Mouse (Mus musculus) kidney, embryonic 16.5 days (tissue): ENCODE results near the gene Sft2d2. TPM values are rescaled to one million over a fixed set of nuclear protein-coding genes. Genes with fewer than 3 reads are reported as not detected.
A peak's percentile ranks its signal among the peaks of the same experiment; 100 is the strongest.

ENCODE experiments used
- ATAC-seq: fragments of 200-750 bp; cut with Nextera tagmentation; 2 replicates; pipeline ENCODE4 v1.8.0; 2017; ENCODE audit warnings: moderate TSS enrichment; ENCODE audit not compliant: low FRiP score, low TSS enrichment
- H3K27ac ChIP-seq: fragments of 300-500 bp; sonication (generic); 2 replicates; pipeline ENCODE4 v1.5.1; 2014; ENCODE audit warnings: low read length
- H3K27me3 ChIP-seq: fragments of 300-500 bp; sonication (generic); 2 replicates; pipeline ENCODE4 v1.6.1; 2014; ENCODE audit warnings: low read length, control low read depth, mixed read lengths; ENCODE audit not compliant: insufficient read depth
- H3K36me3 ChIP-seq: fragments of 300-500 bp; sonication (generic); 2 replicates; pipeline ENCODE4 v1.6.1; 2014; ENCODE audit warnings: low read length, control low read depth, mixed read lengths; ENCODE audit not compliant: insufficient read depth
- H3K4me1 ChIP-seq: fragments of 300-500 bp; sonication (generic); 2 replicates; pipeline ENCODE4 v1.6.1; 2014; ENCODE audit warnings: low read length, control low read depth, mixed read lengths; ENCODE audit not compliant: insufficient read depth
- H3K4me2 ChIP-seq: fragments of 300-500 bp; sonication (generic); replicated peaks from 2 replicates; pipeline ENCODE4 v1.6.1; 2014; ENCODE audit warnings: low read depth, low read length
- H3K4me3 ChIP-seq: fragments of 300-500 bp; sonication (generic); 2 replicates; pipeline ENCODE4 v1.5.1; 2014; ENCODE audit warnings: mild to moderate bottlenecking, low read length
- H3K9ac ChIP-seq: fragments of 300-500 bp; sonication (generic); replicated peaks from 2 replicates; pipeline ENCODE4 v1.6.1; 2014; ENCODE audit warnings: low read length
- H3K9me3 ChIP-seq: fragments of 300-500 bp; sonication (generic); 2 replicates; pipeline ENCODE4 v1.6.1; 2016; ENCODE audit warnings: low read length, control low read depth
- WGBS: fragments of 180-500 bp; shearing (Covaris S2); extraction: QIAGEN DNeasy Blood & Tissue Kit; methylation state at CpG from one replicate; pipeline ENCODE4 v1.1.7; 2014; 5-methylcytosine and 5-hydroxymethylcytosine counted together
- polyA plus RNA-seq: library from polyadenylated mRNA; unstranded; fragments of >200 nt; fragmentation: Nextera tagmentation; extraction: Ambion mirVana; gene quantifications from 2 replicates; pipeline ENCODE4 v1.2.1, GENCODE M21; 2015

The Sft2d2 gene
- polyA plus RNA-seq, 1 experiment from 2014 or later: 29.9 TPM

DNA sequence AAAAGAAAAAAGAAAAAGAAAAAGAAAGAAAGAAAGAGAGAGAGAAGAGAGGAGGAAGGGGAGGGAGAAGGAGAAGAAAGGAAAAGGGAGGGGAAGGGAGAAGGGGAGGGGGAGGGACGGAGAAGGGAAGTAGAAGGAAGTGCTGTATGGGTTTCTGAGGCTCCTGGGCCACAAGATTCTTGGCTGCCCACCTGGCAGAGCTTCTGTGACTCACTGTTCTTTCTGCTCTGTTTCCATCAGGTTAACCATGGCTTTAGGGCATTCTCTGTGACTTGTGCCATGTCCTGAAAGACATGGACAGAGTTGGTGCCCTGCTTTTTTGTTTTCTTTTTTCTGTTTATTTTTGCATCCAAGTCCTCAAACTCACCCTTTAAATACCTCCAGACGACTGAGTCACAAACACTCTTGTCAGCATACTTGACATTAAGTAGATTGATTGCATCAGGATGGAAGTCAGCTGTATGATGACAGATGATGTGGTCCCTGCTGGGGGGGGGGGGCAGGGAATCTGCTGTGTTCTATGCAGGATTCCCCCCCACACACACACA, 9.3 kb upstream of the Sft2d2 start:
- Histone ChIP-seq H3K4me3 (no peak overlapping the region), H3K27ac (no peak overlapping the region), H3K9ac (no peak overlapping the region), H3K4me1 (peaks cover 7% of the 10 kb centered on the region), H3K9me3 (no peaks in the 10 kb centered on the region), H3K4me2 (no peak overlapping the region), H3K36me3 (no peaks in the 10 kb centered on the region), H3K27me3 (no peaks in the 10 kb centered on the region)
- 35% methylated on average over 2 of the region's 2 CpGs for WGBS
- no peak for ATAC-seq

DNA sequence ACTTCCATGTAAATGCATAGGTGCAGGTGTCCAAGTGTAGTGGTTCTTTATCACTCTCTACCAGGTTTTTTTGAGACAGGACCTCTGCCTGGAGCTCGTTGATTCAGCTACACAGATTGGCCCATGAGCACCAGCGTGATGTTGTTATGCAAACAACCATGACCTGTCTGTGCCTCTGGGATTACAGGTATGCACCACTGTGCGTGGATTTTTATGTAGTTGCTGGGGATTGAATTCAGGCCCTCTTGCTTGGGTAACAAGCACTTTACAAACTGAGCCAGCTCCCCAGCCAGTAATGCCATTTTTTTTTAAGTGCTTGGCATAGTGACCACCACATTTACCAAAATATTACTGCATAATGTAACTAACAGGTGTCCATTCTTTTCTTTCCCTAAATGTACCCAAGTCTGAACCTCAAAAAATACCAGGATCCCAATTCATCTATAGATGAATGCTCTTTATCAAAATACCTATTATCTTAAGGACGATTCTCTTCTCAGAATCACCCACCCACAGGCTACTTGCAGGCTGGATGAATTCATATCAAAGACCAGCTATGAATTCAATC, 7.3 kb upstream of the Sft2d2 start:
- peaks cover 7% of the 10 kb centered on the region for H3K4me1 ChIP-seq
- H3K27ac ChIP-seq: no peak overlapping the region
- 73% methylated on average over 4 of the region's 4 CpGs for WGBS
- no peak overlapping the region for H3K4me2 ChIP-seq
- H3K9me3 ChIP-seq: no peaks in the 10 kb centered on the region
- H3K27me3 ChIP-seq: no peaks in the 10 kb centered on the region
- no peak overlapping the region for H3K4me3 ChIP-seq
- ATAC-seq: no peak
- no peak overlapping the region for H3K9ac ChIP-seq
- no peaks in the 10 kb centered on the region for H3K36me3 ChIP-seq

DNA sequence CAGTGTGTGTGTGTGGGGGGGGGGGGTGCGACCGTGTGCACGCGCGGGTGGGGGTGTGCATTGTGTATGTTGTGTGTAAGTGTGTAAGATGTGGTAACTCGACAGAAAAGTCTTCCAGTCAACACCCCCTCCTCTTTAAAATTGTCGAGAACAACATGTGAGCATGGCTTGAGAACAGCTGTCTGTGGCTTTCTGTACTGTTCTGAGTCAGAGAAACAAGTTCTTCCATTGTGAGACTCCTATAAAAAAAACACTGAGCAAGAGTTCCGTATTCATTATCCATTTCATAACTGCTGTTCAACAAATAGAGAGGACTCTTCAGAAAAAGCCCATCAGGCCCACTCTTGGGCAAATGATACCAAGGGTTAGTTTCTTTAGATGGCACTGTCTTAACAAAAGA, 6.5 kb upstream of the Sft2d2 start:
- H3K9ac ChIP-seq: no peak overlapping the region
- H3K4me1 ChIP-seq: peaks cover 2% of the 10 kb centered on the region
- no peaks in the 10 kb centered on the region for H3K9me3 ChIP-seq
- H3K4me3 ChIP-seq: no peak overlapping the region
- no peak overlapping the region for H3K4me2 ChIP-seq
- ATAC-seq: no peak
- H3K27me3 ChIP-seq: no peaks in the 10 kb centered on the region
- no peaks in the 10 kb centered on the region for H3K36me3 ChIP-seq
- H3K27ac ChIP-seq: no peak overlapping the region
- 81% methylated on average over 8 of the region's 8 CpGs for WGBS

DNA sequence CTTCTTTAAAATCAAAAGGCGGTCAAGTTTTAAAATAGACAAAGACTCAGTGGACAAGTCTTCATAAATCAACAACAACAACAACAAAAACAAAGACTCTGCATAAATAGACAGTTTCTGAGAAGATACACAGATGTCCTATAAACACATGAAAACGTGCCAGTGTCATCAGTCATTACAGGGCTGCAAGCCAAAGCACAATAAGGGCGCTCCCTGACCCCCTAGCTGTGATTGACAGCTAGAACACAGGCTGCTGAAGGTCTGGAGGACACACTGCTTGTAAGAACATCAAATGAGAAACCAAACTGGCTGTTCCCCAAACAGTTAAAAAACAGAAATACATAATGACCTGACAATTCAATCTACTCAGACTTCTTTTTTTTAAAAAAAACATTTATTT, 5.4 kb upstream of the Sft2d2 start:
- H3K36me3 ChIP-seq: no peaks in the 10 kb centered on the region
- peaks cover 6% of the 10 kb centered on the region; the same call in 1 of the 2 replicates for H3K4me1 ChIP-seq
- H3K9ac ChIP-seq: no peak overlapping the region
- no peak for ATAC-seq
- H3K27me3 ChIP-seq: no peaks in the 10 kb centered on the region
- H3K27ac ChIP-seq: no peak overlapping the region
- no peaks in the 10 kb centered on the region for H3K9me3 ChIP-seq
- WGBS: 65% methylated on average over 3 of the region's 3 CpGs
- H3K4me2 ChIP-seq: no peak overlapping the region
- H3K4me3 ChIP-seq: no peak overlapping the region

DNA sequence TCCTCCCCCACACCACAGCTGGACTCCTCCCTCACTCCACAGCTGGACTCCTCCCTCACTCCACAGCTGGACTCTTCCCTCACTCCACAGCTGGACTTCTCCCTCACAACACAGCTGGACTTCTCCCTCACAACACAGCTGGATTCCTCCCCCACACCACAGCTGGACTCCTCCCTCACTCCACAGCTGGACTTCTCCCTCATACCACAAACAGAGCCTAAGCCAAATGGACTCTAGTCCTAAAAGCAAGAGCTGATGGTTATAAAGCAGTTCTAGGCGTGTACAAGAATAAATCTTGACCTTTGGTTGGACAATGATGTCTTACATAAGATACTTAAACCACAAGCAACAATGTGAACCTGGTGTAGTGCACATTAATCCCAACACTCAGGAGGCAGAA, 4.7 kb upstream of the Sft2d2 start:
- Histone ChIP-seq H3K4me1 (peaks cover 7% of the 10 kb centered on the region; the same call in 1 of the 2 replicates), H3K4me2 (no peak overlapping the region), H3K9ac (no peak overlapping the region), H3K36me3 (no peaks in the 10 kb centered on the region), H3K27me3 (no peaks in the 10 kb centered on the region), H3K4me3 (no peak overlapping the region), H3K9me3 (no peaks in the 10 kb centered on the region), H3K27ac (no peak overlapping the region)
- ATAC-seq: no peak
- WGBS: 59% methylated on average over 1 of the region's 1 CpGs

DNA sequence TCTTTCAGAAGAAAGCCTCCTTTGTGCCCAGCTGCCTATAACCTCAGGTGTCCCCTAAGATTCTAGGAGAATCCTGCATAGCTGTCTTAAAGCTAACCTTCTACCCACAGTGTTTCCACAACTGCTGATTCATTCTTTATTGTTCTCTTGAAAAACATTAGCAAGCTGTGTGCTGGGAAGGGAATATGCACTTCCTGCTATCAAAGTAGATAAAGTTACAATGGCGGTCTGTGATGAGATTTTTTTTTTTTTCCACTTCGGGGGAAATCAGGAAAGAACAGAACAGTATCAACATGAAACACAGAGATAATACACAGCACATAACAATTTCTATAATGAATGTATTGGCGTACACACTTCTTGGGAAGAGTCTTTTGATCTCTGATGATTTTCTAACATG, 3.6 kb upstream of the Sft2d2 start:
- Histone ChIP-seq H3K27ac (no peak overlapping the region), H3K4me3 (no peak overlapping the region), H3K4me1 (peaks cover 10% of the 10 kb centered on the region), H3K9me3 (no peaks in the 10 kb centered on the region), H3K9ac (no peak overlapping the region), H3K36me3 (no peaks in the 10 kb centered on the region), H3K27me3 (no peaks in the 10 kb centered on the region), H3K4me2 (no peak overlapping the region)
- 49% methylated on average over 3 of the region's 3 CpGs for WGBS
- no peak for ATAC-seq

DNA sequence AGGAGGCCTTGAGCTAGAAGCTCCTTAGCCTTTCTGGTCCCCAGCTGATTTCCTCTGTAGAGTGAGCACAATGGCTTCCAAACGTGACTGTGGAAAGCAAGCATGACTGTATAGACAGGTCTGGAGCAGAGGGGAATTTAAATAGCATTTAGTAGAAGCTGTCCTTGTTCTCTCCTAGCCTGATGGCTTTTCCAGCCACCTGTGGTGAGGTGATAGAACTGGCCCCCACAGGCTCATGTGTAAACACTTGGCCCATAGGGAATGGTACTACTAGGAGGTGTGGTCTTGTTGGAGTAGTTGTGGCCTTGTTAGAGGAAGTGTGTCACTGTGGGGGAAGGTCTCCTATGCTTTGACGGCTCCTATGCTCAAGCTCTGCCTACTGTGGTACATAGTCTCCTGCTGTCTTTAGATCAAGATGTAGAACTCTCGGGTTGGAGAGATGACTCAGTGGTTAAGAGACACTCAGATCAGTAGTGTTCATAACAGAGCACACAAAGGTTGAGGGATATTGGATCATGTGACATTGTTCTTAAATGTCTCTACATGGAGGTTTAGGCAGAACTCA, 1.2 kb upstream of the Sft2d2 start:
- H3K4me2 ChIP-seq: no peak overlapping the region
- no peak for ATAC-seq
- 76% methylated on average over 3 of the region's 3 CpGs for WGBS

DNA sequence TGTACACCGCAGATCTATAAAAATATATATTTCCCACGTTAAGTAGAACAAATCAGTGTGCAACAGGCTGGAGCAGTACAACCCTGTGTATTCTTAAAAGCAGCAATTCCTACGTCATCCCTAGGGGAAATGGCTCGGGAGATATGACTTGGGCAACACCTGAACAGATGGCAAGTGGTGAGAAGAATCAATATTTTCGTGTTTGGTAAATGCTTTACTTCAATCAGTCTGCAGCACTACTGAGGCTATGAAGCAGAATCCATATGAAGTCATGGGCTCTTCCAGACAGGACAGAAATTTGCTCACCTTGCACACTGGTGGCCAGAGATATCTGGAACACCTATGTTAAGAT, 400 bp upstream of the Sft2d2 start:
- Histone ChIP-seq H3K27ac (peak overlapping the region; percentile 90), H3K4me3 (peak overlapping the region; percentile 66), H3K9ac (peak overlapping the region; percentile 79), H3K4me2 (peak overlapping the region; percentile 65), H3K9me3 (no peaks in the 10 kb centered on the region), H3K27me3 (no peaks in the 10 kb centered on the region), H3K36me3 (no peaks in the 10 kb centered on the region), H3K4me1 (peaks cover 19% of the 10 kb centered on the region)
- ATAC-seq: no peak; the same call in 1 of the 2 replicates
- WGBS: 6% methylated on average over 5 of the region's 5 CpGs

More for the DNA sequence above, 1.2 kb upstream of the Sft2d2 start:
- Histone ChIP-seq H3K4me3 (no peak overlapping the region), H3K9me3 (no peaks in the 10 kb centered on the region), H3K4me1 (peaks cover 19% of the 10 kb centered on the region), H3K27me3 (no peaks in the 10 kb centered on the region), H3K36me3 (no peaks in the 10 kb centered on the region), H3K9ac (no peak overlapping the region), H3K27ac (peak overlapping the region; percentile 90)

DNA sequence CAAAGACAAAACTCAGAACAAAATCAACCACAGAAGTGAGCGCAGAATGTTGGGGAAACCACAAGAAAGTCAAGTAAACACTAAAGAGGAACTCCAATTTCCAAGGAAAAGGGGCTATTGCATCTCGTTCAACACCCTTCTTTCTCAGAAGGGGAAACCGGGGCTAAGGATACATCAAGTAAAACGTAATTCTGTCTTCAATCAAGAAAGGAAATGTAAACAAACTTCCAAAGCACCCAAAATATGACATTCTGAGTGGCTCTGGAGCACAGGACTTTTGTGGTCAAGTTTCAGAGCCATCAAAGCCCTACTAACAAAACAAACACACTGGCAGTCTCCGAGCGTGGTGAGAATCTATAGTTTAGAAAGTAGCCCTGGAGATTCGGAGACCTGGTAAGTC, 812 bp downstream of the Sft2d2 start:
- peak overlapping the region; percentile 79 for H3K9ac ChIP-seq
- 6% methylated on average over 7 of the region's 7 CpGs for WGBS
- ATAC-seq: no peak

DNA sequence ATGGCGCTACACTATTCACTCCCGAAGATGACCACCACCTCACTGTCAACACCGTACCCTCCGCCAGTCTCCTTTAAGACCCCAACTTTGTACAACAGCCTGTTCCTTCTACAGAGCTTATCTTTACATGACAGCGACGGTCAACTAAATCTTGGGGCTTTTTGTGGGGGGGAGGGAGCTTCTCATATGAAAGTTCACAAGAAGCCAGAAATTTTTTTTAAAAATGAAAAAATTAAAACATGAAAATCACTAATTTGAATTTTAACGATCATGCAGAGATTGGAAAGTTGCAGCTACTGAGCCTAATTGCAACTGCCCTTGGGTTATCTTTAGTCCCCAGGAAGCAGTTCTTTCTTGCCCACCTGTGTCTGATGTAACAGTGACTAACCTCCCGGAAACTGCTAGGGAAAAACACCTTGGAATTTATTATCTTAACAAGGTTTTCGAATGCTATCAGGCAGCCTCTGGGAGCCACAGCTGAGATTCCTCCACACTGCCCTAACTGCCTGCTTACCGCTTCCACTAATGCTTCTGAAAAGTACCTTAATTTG, 1.4 kb downstream of the Sft2d2 start:
- H3K9ac ChIP-seq: no peak overlapping the region; the same call in 1 of the 2 replicates
- H3K4me2 ChIP-seq: peak overlapping the region; percentile 65
- H3K36me3 ChIP-seq: no peaks in the 10 kb centered on the region
- no peaks in the 10 kb centered on the region for H3K9me3 ChIP-seq
- peaks cover 24% of the 10 kb centered on the region for H3K4me1 ChIP-seq
- WGBS: 52% methylated on average over 10 of the region's 10 CpGs
- no peak for ATAC-seq
- H3K27ac ChIP-seq: no peak overlapping the region
- H3K27me3 ChIP-seq: no peaks in the 10 kb centered on the region
- H3K4me3 ChIP-seq: peak overlapping the region; percentile 66

More for the DNA sequence above, 812 bp downstream of the Sft2d2 start:
- Histone ChIP-seq H3K4me1 (peaks cover 24% of the 10 kb centered on the region), H3K4me2 (peak overlapping the region; percentile 65), H3K4me3 (peak overlapping the region; percentile 66), H3K27me3 (no peaks in the 10 kb centered on the region), H3K36me3 (no peaks in the 10 kb centered on the region), H3K27ac (peak overlapping the region; percentile 90), H3K9me3 (no peaks in the 10 kb centered on the region)
